Mouse (Mus musculus): Measurements from ENCODE around the gene Coro2b.

The Coro2b gene

DNA sequence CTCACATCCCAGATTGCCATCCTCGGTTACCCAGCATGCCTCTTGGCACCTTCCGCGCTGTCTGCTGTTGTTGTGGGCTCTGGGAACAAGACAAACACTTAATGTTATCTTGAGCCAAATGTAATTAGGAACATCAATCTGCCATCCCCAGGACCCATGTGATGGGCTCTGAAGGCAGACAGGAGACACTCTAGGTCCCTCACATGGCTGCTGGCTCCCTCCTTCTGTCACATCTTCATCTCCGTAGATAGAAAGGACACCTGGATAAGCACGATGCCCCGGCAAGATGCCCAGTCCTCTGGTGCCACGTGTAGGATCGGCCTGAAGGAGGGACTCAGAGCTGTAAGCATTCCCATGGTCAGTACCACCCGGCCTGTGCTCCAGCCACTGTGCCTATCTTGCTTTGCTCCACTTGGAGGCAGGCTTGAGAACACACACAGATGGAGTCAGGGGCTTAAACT is 2.4 kb upstream of the Coro2b start:
- DNase-seq (ENCODE audit: low read depth): no peak

DNA sequence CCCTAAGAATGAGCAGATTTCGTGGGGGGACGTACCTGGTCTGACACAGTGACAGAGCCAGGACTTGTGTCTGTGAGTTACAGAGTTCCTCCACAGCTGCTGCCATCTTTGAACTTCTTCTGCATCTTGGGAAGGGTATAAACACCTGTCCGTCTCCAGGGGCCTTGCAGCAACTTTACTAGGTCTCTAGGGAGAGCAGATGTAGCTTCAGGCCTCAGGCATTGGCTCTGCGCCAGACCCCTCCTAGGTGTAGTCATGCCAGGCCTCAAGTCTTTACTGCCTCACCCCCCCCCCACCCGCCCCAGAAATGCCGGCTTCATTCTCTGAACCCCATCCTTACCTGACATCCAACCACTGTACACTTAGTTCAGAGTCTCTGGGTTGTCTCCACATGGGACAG is 1.1 kb upstream of the Coro2b start:
- no peak for DNase-seq (ENCODE audit: low read depth)

DNA sequence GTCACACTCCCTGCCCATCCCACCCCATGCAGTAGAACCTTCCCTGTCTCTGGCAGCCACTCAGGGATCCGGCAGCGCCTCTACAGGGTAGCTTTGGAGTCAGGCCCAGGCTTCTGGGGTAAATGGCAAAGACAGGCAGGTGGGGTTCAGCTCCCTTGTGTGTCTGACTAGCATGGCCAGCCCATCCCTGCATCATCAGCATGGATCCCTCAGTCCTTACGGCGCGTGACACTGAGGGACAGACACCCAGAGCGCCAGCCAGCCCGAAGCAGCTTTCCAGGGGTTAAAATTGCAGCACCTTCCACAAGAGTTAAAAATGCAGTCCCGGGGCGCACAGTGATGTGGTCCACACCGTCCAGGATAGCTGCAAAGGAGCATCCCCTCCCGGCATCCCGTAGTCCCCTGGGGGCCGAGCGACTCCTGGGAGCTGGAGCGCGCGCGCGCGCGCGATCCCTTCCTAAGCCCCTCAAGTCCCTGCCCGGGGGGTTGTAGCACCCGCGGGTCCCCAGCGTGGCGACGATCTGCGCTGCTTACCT is 657 bp downstream of the Coro2b start:
- DNase-seq (ENCODE audit: low read depth): no peak

DNA sequence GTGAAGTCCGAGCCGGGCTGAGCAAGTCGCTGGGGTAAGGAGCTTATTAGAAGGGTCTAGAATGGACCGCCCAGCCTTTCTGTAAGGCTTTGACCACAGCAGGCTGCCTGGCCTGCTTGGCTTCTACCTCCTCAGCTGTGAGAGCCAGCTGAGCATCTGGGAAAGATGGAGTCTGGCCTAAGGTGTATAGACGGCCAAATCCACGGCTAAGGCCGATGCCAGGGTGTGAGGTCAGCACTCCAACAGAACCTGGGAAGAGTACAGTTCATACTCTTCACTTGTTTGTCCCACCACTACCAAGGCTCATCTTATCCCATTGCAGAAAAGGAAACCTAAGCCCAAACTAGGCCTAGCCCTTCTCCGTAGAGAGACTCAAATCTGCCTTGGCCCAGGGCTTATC is 1.3 kb downstream of the Coro2b start:
- DNase-seq (ENCODE audit: low read depth): no peak

DNA sequence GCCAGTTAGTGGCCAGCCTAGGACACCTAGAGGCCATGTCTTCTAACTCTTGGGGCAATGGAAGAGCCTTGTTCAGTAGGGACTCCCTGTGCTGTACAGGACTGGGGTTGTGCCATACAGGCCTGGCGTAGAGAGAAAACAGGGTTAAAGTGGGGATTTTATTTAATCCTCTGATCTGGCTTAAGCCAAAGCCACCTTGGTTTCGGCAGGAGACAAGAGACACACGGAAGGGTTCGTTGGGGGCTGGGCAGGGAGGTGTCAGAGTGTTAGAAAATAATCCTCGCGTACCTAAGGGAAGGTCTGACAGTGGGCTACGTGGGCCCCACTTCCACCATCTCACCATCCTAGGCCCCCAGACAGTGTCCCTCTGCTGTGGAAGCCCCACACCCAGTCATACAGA is 2.2 kb downstream of the Coro2b start:
- DNase-seq (ENCODE audit: low read depth): no peak

DNA sequence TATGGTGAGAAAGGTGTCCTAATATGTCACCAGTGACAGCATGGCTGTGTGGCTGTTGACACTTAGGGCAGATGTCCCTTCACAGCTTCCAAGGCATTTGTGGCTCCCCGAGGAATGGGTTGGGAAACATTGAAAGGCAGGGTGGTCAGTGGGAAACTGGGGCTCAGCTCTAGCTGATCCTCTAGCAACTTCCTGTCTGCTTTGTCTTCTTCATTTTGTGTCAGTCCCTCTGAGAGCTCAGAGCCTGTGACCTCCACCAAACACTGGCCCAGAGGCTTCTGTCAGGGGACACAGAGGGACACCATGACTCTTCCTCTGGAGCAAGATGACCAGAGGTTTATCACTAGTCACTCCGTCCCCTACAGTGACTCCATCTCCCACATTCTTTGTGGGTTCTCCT is 2.7 kb downstream of the Coro2b start:
- no peak for DNase-seq (ENCODE audit: low read depth)

DNA sequence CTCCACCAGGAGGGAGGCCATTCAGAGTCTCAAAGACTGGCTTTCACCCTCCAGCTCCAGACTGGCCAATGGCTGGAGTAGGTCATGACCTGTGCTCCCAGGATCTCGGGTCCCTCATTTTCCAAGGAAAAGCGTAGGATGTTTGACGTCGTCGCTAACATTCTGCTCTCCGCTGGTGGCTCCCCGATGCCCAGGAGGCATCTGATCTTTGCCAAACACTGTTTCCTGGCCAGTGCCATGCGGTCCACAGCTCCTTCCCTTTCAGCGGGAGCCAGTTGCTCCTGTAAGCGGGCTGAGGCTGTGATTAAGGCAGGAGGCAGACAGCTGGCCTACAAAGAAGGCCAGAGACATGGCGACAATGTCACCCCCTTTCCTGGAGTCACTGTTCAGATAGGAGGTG is 4.0 kb downstream of the Coro2b start:
- DNase-seq (ENCODE audit: low read depth): no peak

DNA sequence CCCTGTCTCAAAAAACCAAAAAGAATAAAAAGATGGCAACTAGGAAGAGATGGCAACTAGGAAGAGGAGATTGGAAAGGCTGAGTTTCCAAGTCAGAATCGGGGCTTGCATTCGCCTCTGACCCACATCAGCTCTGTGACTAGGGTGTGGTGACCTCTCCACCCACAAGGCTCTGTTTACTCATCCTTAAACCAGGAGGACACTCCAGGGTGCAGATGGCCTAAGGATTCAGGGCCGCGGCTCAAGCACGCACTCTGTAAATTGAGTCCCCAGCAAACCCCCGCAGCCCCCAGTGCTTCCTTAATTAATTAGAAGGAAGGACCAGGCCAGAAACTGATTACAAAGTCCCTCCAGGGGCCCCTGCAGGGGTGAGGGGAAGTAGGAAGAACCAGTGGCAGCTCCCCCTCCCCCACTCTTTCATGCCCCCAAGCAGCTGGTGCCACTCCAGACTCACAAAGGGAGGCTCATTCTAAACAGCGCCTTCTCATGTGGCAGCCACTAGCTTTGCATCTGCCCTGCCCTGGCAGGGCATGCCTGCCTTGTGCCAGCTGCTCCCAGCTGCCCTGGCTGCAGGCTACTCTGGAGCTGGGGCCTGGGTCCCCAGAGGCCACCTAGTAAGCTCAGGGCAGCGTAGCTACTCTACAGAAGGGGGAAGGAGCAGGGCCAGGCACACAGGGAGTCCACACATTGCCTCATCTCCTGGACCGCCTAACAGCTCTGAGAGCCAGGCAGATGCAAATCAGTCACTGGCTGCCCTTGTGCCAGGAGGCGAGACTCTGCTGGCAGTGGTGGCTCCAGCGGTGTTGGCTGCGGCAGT is 5.2 kb downstream of the Coro2b start:
- no peak for DNase-seq (ENCODE audit: low read depth)

DNA sequence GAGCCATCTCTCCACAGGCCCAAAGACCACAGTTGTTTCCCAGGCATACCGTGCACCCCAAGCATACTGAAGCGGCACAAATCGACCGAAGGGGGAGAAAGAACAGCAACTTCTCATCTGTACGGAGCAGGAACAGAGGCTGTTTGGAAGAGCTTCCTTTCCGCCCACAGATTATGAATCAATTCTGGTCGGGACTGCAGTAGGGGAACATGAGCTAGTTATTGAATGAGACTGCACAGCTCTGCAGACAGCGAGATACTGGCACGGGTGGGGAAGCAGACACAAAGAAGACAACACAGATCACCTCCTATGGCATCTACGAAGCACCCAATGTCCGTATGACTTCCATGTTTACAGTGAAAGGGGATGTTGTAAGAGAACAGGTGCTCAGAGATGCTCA is 8.3 kb downstream of the Coro2b start:
- DNase-seq (ENCODE audit: low read depth): no peak

DNA sequence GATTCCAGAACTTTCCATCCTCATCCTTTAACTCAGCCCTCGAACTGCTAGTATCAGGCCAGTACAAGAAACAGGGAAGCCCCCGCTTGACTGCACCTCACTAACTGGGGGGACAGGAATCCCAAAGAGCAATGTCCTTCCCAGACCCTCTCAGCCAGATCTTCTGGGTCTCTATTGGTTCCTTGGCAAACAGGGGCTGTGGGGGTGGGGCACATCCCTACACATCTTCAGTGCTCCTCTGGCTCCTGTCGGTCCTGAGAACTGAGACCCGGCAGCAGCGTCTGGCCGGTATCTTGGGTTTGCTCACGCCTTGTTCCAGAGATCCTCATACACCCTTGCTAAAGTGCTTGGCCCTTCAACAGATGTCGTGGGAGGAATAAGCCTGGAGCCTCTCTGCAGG is 10.0 kb downstream of the Coro2b start:
- DNase-seq (ENCODE audit: low read depth): no peak

DNA sequence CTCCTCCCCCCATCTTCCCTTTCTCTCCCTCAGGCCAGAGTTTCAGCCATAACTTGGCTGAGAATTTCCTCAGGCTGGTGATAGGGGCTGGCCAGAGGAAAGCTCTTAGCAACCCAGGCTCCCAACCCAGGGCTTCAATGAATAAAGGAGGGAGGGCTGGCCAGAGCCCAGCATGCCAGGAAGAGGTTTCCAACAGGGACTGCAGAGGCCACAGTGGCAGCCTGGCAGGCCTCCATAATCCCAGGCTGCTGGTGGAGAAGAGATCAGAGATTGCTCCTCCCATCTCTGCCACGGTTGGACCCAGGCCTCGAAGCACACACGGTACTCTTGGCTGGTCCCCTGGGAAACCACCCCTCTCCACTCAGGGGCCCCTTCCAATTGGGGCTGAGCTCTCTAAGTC is 10.4 kb downstream of the Coro2b start:
- DNase-seq (ENCODE audit: low read depth): no peak

DNA sequence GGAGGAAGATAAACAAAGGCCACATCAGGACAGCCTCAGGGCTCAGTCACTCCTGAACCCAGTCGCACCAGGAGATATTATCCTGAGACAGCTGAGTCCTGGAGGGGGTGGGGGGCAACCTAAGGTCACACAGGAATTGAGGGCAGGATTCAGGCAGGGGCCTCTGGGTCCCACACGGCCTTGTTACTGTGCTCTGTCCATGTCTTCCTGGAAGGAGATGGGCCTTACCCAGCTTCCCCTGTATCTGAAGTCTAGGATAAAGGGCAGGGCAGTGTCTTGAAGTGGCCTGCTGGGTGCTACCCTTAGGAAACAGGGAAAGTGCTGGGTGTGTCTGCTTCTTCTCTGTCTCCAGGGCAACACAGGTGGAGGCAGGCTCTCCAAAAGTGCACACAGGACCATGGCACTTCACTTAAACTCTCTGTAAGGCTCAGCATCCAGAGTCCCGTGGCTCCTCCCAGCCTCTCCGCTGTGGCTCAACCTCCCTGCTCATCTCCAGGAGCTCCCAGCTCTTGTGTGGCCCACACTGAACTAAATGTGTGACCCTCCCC is 12.0 kb downstream of the Coro2b start:
- DNase-seq (ENCODE audit: low read depth): no peak

DNA sequence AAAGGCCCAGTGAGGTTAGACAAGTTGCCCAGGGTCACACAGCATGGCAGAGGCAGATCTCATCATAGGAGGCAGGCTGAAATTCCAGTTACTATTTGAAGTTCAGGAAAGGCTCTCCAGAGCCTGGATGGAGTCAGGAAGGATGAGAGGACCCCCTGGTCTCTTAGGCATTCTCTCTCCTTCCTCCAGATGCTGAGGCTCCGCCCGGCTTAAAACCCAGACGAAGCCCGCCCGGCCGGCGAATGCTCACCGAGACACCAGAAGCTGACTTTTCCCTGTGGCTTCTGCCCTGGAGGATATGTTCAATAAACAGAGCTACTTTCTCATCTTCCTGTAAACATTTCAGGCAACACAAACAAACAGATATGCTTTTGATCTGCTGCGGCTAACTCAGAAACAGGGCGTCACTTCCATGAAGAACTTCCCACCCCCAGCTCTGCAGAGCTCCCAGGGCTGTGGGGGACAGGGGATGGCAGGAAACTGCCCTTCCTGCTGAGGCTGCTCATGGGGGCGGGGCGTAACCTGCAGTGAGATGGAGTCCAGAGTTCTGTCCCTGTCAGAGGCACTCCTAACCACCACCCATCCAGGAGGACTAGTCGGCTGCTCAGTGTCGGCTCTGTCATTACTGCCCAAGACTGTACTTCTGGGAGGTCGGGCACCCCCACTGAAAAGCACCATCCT is 13.9 kb downstream of the Coro2b start:
- DNase-seq (ENCODE audit: low read depth): no peak

DNA sequence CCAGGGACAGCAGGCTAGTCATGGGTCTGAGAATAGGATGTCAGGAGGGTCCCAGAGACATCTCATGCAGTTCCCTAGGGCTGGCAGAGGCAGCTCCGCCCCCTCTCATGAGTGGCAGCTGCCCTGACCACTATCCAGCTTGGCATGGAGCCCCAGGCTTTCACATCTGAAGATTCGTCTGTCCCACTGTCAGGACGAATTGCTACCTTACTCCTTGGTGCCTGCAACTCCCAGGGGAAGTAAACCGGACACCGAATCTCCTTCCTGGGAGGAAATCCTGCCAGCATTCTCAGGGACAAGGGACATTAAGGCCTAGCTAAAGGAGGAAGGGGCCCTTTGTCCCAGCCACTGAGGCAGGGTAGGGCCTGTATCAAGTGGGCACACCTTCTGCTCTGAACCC is 14.6 kb downstream of the Coro2b start:
- DNase-seq (ENCODE audit: low read depth): no peak

DNA sequence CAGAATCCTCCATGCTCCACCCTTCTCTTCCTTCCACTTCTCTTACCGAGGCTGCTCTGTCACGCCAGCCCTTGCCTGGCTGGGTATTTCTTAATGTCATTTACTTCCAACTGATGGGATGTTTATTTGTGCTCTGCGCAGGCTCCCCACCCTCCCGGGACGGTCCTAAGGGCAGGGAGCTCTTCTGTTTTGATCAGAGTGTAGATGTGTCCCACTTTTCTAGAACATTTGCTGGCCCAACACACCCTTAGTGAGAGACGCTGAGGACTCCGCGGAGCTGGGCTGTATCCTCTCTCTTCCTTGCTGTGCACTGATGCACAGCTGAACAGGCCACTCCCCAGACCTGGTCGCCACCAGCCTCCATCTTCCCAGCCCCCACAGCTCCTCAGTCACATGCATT is 15.3 kb downstream of the Coro2b start:
- DNase-seq (ENCODE audit: low read depth): no peak

DNA sequence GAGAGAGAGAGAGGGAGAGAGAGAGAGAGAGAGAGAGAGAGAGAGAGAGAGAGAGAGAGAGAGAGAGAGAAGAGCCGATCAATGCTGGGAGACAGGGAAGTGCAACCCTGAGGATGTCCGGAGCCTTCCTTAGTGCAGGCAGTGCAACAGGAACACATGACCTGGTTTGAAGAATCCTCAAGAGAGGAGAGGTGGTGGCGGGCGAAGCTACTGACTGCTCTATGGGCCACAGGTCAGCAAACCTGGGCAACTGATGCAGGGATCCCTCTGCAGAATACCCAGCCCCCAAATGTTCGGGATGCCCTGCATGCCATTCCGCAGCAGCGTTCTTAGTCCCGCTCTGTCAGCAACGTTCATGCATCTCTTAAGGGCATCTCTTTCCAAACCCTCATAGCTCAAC is 15.9 kb downstream of the Coro2b start:
- no peak for DNase-seq (ENCODE audit: low read depth)

DNA sequence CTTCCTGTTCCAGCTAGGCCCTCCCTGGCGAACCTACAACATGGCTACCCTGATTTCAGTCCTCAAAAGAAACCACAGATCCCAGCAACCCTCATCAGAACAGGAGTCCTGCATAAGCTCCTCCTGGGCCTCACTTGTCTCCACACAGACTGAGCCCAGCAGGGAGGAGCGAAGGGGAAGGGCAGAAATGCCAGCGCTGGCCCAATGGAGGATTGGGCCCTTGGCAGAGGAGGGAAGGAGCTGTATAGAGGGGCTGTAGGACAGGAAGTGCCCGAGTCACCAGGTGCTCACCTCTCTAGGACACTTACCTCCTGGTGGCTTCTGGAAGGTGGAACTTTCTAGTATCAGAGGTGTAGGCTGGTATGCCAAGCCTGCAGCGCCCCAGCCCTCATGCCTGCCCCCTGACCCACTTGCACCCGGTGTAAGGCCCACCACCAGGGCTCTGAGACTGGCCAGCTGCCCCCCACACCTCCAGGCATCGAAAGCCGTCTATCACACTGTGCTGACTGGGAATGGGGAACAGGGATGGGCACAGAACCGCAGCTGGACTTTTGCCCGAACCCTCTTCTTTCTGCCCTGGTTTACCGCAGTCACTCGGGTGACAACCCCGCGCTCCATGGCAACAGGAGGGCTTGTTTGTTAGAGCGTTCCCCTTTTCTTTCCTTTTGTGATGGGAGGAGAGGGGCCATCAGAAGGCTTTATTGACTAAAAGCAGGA is 16.9 kb downstream of the Coro2b start:
- no peak for DNase-seq (ENCODE audit: low read depth)

DNA sequence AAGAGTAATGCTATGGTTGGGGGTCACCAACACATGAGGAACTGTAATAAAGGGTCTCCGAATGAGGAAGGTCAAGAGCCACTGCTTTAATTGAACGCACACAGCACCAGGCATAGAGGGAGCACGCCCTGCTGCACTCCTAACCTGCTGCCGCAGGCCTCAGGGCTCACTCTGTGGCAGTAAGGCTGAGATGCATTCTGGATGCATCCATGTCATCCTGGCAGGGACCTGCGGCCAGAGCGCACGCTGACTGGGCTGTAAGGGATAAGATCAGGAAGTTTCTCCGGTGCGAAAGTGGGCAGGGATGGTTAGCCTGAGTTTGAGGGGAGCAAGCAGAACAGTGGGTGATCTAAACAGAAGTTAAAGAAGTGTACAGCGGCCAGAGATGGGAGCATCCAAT is 17.5 kb downstream of the Coro2b start:
- DNase-seq (ENCODE audit: low read depth): no peak

DNA sequence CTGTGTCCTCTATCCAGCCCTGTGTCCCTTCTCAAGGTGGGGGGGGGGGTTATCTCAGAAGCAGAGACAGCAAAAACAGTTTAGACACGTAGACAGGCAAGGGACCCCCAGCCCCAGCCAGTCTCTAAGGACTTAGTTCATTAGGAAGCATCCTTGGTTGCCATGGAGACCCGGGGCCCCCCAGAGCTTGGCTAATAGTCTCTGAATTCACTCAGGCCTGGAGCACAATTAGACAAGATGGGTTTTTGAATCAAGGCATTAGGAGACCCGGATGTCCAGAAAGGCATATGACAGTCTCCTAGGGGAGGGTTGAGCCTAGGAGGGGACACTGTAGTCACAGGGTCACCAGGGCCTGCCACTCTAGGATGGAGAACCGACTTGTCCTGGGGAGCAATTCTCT is 18.3 kb downstream of the Coro2b start:
- no peak for DNase-seq (ENCODE audit: low read depth)

DNA sequence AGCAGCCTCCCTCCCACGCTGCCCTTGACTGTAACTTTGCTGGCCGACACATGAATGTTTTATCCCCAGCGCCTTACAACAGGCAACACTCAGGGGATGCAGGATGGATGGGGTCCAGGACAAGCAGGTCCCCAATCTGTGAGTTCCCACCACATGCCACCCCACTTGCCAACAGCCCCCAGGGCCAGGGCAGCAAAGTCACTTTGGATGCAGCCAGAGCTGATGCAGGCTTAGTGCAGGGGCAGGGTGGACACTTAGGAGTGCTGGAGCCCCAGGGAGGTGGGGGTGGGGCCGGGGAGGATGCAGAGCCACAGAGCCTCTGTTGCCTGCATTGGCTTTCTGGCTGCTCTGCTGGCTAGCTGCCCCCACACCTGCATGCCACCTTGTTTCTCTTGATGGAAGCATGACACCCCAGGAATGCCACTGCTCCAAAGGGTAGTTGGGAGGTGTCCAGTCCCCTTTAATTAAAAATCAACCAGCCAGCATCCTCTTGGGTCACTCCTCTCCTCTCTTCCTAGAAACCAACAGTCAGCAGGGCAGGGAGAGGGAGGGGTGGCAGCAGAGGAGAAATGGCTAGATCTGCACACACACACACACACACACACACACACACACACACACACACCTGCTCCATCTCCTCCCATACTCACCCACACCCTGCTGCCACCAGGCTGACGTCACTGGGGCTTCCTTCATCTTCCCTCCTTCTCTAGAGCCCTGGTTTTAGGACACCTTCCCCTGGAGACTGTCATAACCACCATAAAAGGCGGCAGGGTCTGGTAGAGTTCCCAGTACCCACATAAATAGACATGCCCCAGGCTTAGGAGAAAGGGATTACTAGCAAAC is 19.5 kb downstream of the Coro2b start:
- no peak for DNase-seq (ENCODE audit: low read depth)

DNA sequence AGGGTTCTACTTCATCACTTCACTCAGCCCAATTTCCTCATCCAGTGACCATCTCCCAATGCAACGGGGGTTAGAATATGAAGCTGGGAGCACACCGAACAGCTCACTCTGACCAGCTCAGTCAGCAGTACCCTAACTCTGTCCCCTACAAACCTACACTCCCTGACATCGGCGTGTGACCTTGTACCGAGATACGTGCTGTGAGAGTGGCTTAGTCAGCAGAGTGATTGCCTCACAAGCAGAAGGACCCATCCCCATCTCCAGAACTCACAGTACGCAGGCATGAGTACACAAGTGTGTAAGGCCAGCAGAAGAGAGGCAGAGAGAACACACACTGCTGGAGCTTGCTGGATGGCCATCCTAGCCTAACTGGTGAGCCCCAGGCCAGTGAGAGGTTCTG is 21.7 kb downstream of the Coro2b start:
- DNase-seq (ENCODE audit: low read depth): no peak

All from c-Kit-positive CD71-positive TER-119-negative erythroid progenitor cells, embryonic 14.5 days (primary cell).